Mouse (Mus musculus) cerebellum, adult 2 months (tissue): Measurements from ENCODE around the gene Prss57. TPM values are rescaled to one million over a fixed set of nuclear protein-coding genes. Genes with fewer than 3 reads are reported as not detected.

Source experiments
- DNase-seq, 2 experiments: peaks; one replicate each; pipeline ENCODE4 v3.0.0; 2021
- H3K27ac ChIP-seq: fragments of 200-500 bp; 2 replicates; pipeline ENCODE4 v1.5.1; 2012; ENCODE audit warnings: low read length, control low read depth, inconsistent platforms; ENCODE audit not compliant: insufficient read depth
- H3K27me3 ChIP-seq: fragments of 200-500 bp; 2 replicates; pipeline ENCODE4 v1.6.1; 2012; ENCODE audit warnings: inconsistent platforms, mild to moderate bottlenecking, low read length, moderate library complexity; ENCODE audit not compliant: control insufficient read depth, insufficient read depth
- H3K4me1 ChIP-seq: fragments of 200-500 bp; 2 replicates; pipeline ENCODE4 v1.6.1; 2011; ENCODE audit warnings: low read length; ENCODE audit not compliant: control insufficient read depth, insufficient read depth
- H3K4me3 ChIP-seq: fragments of 200-500 bp; replicated peaks from 2 replicates; pipeline ENCODE3; 2011; ENCODE audit warnings: mild to moderate bottlenecking, low read depth, low read length, control low read depth; ENCODE audit not compliant: insufficient read depth
- CTCF ChIP-seq: fragments of 200-500 bp; IDR thresholded peaks from 2 replicates; pipeline ENCODE4 v1.5.1; 2011; ENCODE audit warnings: low read depth, mild to moderate bottlenecking, control low read depth, low read length, moderate library complexity, borderline replicate concordance; ENCODE audit not compliant: insufficient read depth
- POLR2A ChIP-seq: fragments of 200-500 bp; IDR thresholded peaks from 2 replicates; pipeline ENCODE4 v1.6.1; 2011; ENCODE audit warnings: low read length, control low read depth, borderline replicate concordance; ENCODE audit not compliant: insufficient read depth
- WGBS: fragments of 180-500 bp; shearing (Covaris S2); methylation state at CpG from one replicate; pipeline ENCODE4 v1.1.7; 2018; 5-methylcytosine and 5-hydroxymethylcytosine counted together
- polyA plus RNA-seq: library from polyadenylated mRNA; depleted of rRNA; stranded (reverse); fragments of >200 nt; gene quantifications from 2 replicates; pipeline ENCODE4 v1.2.3, GENCODE M21; 2012

The Prss57 gene
- polyA plus RNA-seq, 1 experiment = 0.16 TPM

- WGBS = 51% methylated on average over 11 of the region's 11 CpGs
- peak overlapping the region; percentile 40; the same call in 1 of the 2 replicates for H3K27ac ChIP-seq
- TF ChIP-seq CTCF = no peak
These were observed 14.9 kb upstream of the Prss57 start for GRCm38 (mm10) chr10:79805636-79806035.

GRCm38 (mm10) chr10:79803716-79804323, 13.1 kb upstream of the Prss57 start:
- peak; percentile 70 for DNase-seq
- Histone ChIP-seq H3K27me3 (no peaks in the 10 kb centered on the region), H3K27ac (peak overlapping the region; percentile 66; the same call in 1 of the 2 replicates), H3K4me1 (peaks cover 68% of the 10 kb centered on the region), H3K4me3 (peak overlapping the region; percentile 11)
- TF ChIP-seq CTCF (no peak), POLR2A (no peak)
- 14% methylated on average over 29 of the region's 29 CpGs for WGBS

More at GRCm38 (mm10) chr10:79805636-79806035, 14.9 kb upstream of the Prss57 start:
- H3K4me3 ChIP-seq = no peak overlapping the region
- H3K4me1 ChIP-seq = peaks cover 62% of the 10 kb centered on the region
- DNase-seq = no peak
- no peaks in the 10 kb centered on the region for H3K27me3 ChIP-seq

GRCm38 (mm10) chr10:79802331-79802971, 11.7 kb upstream of the Prss57 start:
- H3K27me3 ChIP-seq = no peaks in the 10 kb centered on the region
- TF ChIP-seq POLR2A (no peak), CTCF (no peak)
- H3K4me1 ChIP-seq = peaks cover 58% of the 10 kb centered on the region
- peak; percentile 47 to 52 for DNase-seq
- peak overlapping the region; percentile 49 for H3K27ac ChIP-seq
- H3K4me3 ChIP-seq = no peak overlapping the region
- WGBS = 21% methylated on average over 11 of the region's 11 CpGs

- no peak overlapping the region for H3K4me3 ChIP-seq
- DNase-seq = no peak
- WGBS = 30% methylated on average over 3 of the region's 3 CpGs
- peaks cover 52% of the 10 kb centered on the region for H3K4me1 ChIP-seq
- no peaks in the 10 kb centered on the region for H3K27me3 ChIP-seq
- peak overlapping the region; percentile 49 for H3K27ac ChIP-seq
- TF ChIP-seq POLR2A = no peak
- TF ChIP-seq CTCF = no peak
These were observed 11.1 kb upstream of the Prss57 start for GRCm38 (mm10) chr10:79801837-79802236.

- no peaks in the 10 kb centered on the region for H3K27me3 ChIP-seq
- H3K4me3 ChIP-seq = no peak overlapping the region
- 24% methylated on average over 11 of the region's 11 CpGs for WGBS
- H3K27ac ChIP-seq = no peak overlapping the region; the same call in 1 of the 2 replicates
- H3K4me1 ChIP-seq = peaks cover 40% of the 10 kb centered on the region
- no peak for DNase-seq
- TF ChIP-seq CTCF (no peak), POLR2A (no peak)
These were observed 9.7 kb upstream of the Prss57 start for GRCm38 (mm10) chr10:79800508-79800907.

- WGBS = 93% methylated on average over 12 of the region's 12 CpGs
- Histone ChIP-seq H3K4me3 (no peak overlapping the region), H3K27me3 (no peaks in the 10 kb centered on the region), H3K27ac (no peak overlapping the region), H3K4me1 (peaks cover 29% of the 10 kb centered on the region)
- no peak for TF ChIP-seq CTCF
- TF ChIP-seq POLR2A = no peak
- no peak for DNase-seq
These were observed 7.6 kb upstream of the Prss57 start for GRCm38 (mm10) chr10:79798289-79798928.

- 30% methylated on average over 15 of the region's 15 CpGs for WGBS
- H3K27ac ChIP-seq = no peak overlapping the region
These were observed 6.6 kb upstream of the Prss57 start for GRCm38 (mm10) chr10:79797326-79797725.

More at GRCm38 (mm10) chr10:79797326-79797725, 6.6 kb upstream of the Prss57 start:
- no peak for DNase-seq
- Histone ChIP-seq H3K4me3 (no peak overlapping the region), H3K27me3 (no peaks in the 10 kb centered on the region), H3K4me1 (peaks cover 28% of the 10 kb centered on the region)
- no peak for TF ChIP-seq CTCF
- TF ChIP-seq POLR2A = no peak
